Mouse (Mus musculus) lung, embryonic 14.5 days (tissue): Measurements from ENCODE around the gene Lce1c. TPM values are rescaled to one million over a fixed set of nuclear protein-coding genes. Genes with fewer than 3 reads are reported as not detected.

Experiments
- ATAC-seq: fragments of 200-750 bp; cut with Nextera tagmentation; 2 replicates; pipeline ENCODE4 v1.8.0; 2017; ENCODE audit warnings: mild to moderate bottlenecking, moderate TSS enrichment, moderate library complexity; ENCODE audit not compliant: insufficient read depth
- DNase-seq: peaks from one replicate; pipeline ENCODE4 v3.0.0-alpha.2; 2015
- H3K27ac ChIP-seq: fragments of 300-500 bp; sonication (generic); 2 replicates; pipeline ENCODE4 v1.5.1; 2014; ENCODE audit warnings: low read depth, mild to moderate bottlenecking, moderate library complexity
- H3K27me3 ChIP-seq: fragments of 300-500 bp; sonication (generic); 2 replicates; pipeline ENCODE4 v1.6.1; 2014; ENCODE audit warnings: low read length, control low read depth; ENCODE audit not compliant: insufficient read depth
- H3K36me3 ChIP-seq: fragments of 300-500 bp; sonication (generic); 2 replicates; pipeline ENCODE4 v1.6.1; 2014; ENCODE audit warnings: control low read depth; ENCODE audit not compliant: insufficient read depth
- H3K4me1 ChIP-seq: fragments of 300-500 bp; sonication (generic); 2 replicates; pipeline ENCODE4 v1.6.1; 2014; ENCODE audit warnings: antibody characterized with exemption, control low read depth; ENCODE audit not compliant: insufficient read depth
- H3K4me2 ChIP-seq: fragments of 300-500 bp; sonication (generic); 2 replicates; pipeline ENCODE4 v1.6.1; 2014; ENCODE audit warnings: mild to moderate bottlenecking
- H3K4me3 ChIP-seq: fragments of 300-500 bp; sonication (generic); 2 replicates; pipeline ENCODE4 v1.5.1; 2014; ENCODE audit warnings: low read depth, low read length
- H3K9ac ChIP-seq: fragments of 300-500 bp; sonication (generic); 2 replicates; pipeline ENCODE4 v1.6.1; 2014
- H3K9me3 ChIP-seq: fragments of 300-500 bp; sonication (generic); 2 replicates; pipeline ENCODE4 v1.6.1; 2016; ENCODE audit warnings: low read depth, low read length, control low read depth
- CTCF ChIP-seq: IDR thresholded peaks from 2 replicates; pipeline ENCODE4 v1.5.1; 2016; ENCODE audit warnings: antibody characterized with exemption, low read depth
- WGBS: fragments of 180-500 bp; shearing (Covaris S2); extraction: QIAGEN DNeasy Blood & Tissue Kit; methylation state at CpG from one replicate; pipeline ENCODE4 v1.1.7; 2014; 5-methylcytosine and 5-hydroxymethylcytosine counted together
- polyA plus RNA-seq: library from polyadenylated mRNA; unstranded; fragments of >200 nt; fragmentation: Nextera tagmentation; extraction: Ambion mirVana; gene quantifications from 2 replicates; pipeline ENCODE4 v1.2.1, GENCODE M21; 2014

Gene Lce1c
- polyA plus RNA-seq, result not detected in 2 replicates

- no peak for TF ChIP-seq CTCF
These were observed at the start of gene Lce1c for GRCm38 (mm10) chr3:92678947-92679346. TSS of gene Lce1c (plus strand) at chr3:92679247.

DNA sequence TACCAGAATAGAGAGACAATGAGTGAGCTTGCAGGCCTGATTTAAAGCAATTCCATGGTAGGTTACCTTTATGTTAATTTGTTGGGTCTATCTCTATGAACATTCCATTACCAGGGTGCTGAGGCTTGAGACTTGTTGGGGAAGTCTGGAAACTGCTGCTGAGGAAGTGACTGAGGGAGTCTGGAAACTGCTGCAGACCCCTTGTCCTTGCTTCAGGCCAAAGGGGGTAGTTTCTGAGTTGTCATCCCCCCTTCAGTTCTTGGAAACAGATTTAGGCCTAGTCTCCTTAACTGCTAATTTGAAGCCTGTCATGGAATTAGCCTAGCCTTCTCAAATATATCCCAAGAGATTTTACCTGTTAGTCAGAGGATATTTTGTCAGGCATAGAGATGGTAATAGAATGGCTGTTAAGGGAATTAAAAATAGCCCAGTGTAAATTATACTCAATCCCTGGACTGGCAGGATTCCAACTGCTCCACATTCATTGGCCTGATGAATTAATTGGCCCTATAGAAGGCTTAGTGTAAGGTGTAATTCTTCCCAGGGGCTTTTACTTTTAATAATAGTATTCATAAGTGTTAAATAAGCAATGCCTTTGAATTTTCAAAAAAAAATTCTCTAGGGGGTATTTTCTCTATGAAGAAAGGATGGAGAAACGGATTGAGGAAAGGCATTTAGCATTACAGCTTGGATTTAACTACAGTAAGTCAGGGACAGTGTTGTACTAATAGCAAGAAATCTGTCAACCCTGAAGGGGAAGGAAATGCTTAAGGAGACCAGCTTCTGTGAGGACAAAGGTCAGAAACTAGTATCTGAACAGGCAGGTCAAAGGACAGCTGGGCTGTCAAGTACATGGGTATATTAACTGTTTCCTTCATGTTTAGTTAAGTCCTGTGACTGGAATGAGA is 41.0 kb upstream of the Lce1c start:
- Histone ChIP-seq H3K36me3 (no peaks in the 10 kb centered on the region), H3K27me3 (no peaks in the 10 kb centered on the region), H3K4me3 (no peak overlapping the region), H3K27ac (no peak overlapping the region), H3K9ac (no peak overlapping the region), H3K4me2 (no peak overlapping the region), H3K4me1 (no peaks in the 10 kb centered on the region), H3K9me3 (no peaks in the 10 kb centered on the region)
- no peak for TF ChIP-seq CTCF
- DNase-seq, result no peak
- ATAC-seq, result no peak
- 56% methylated on average over 1 of the region's 1 CpGs for WGBS

More at GRCm38 (mm10) chr3:92678947-92679346, at the start of gene Lce1c:
- ATAC-seq (no peak), DNase-seq (no peak)
- Histone ChIP-seq H3K9ac (no peak within 1 kb of the TSS), H3K4me2 (no peak within 1 kb of the TSS), H3K27me3 (no peaks in the 10 kb centered on the region), H3K9me3 (no peaks in the 10 kb centered on the region), H3K27ac (no peak within 1 kb of the TSS), H3K4me3 (no peak within 1 kb of the TSS), H3K36me3 (no peaks in the 10 kb centered on the region), H3K4me1 (no peaks in the 10 kb centered on the region)
- 78% methylated on average over 4 of the region's 4 CpGs for WGBS

GRCm38 (mm10) chr3:92638653-92638991 is 40.4 kb upstream of the Lce1c start:
- Histone ChIP-seq H3K36me3 (no peaks in the 10 kb centered on the region), H3K27ac (no peak overlapping the region), H3K9me3 (no peaks in the 10 kb centered on the region), H3K4me1 (no peaks in the 10 kb centered on the region), H3K27me3 (no peaks in the 10 kb centered on the region), H3K9ac (no peak overlapping the region), H3K4me3 (no peak overlapping the region), H3K4me2 (no peak overlapping the region)
- WGBS, result 65% methylated on average over 3 of the region's 3 CpGs
- no peak for ATAC-seq
- DNase-seq, result no peak
- TF ChIP-seq CTCF, result no peak

DNA sequence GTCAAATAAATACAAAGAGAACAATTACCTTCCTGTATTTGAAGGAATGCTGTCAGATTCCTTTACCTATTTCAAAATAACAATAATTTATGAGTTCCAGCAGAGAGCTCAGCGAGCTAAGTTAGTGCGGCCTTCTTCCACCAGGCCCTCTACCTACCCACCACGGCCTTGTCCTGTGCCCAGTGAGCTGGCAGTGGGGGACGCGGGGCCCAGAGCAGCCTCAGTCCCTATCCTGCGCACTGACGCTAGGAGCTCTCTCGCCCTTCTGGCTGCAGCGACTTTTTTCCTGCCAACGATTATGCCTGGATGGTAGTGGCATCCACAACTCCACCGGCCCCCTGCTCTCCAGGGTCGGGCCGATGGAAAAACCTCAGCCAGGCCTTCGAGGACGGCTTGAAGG is 39.2 kb upstream of the Lce1c start:
- TF ChIP-seq CTCF, result no peak
- DNase-seq (no peak), ATAC-seq (no peak)
- WGBS, result 91% methylated on average over 15 of the region's 15 CpGs
- Histone ChIP-seq H3K36me3 (no peaks in the 10 kb centered on the region), H3K9me3 (no peaks in the 10 kb centered on the region), H3K4me3 (no peak overlapping the region), H3K4me2 (no peak overlapping the region), H3K4me1 (no peaks in the 10 kb centered on the region), H3K27me3 (no peaks in the 10 kb centered on the region), H3K9ac (no peak overlapping the region), H3K27ac (no peak overlapping the region)

DNA sequence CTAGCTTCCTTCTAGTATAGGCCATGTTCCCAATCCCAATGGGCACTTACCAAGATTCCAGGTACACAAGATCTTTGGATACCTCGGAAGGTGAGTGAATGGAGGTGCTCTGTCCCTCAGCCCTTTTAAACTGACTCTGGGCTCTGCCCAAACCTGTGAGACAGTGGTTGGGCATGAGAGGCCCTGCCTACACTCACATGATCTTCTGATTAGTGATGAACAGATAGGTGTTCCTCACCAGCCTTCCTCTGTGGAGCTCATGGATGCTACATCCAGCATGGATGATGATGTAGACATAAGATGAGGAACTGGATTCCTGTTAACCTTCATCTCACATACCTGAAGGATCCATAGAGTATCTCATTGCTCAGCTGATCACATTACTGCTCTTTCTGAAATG is 30.8 kb upstream of the Lce1c start, which contains the start of gene Lce1a1:
TSS of gene Lce1a1 (minus strand) at position 101 of the 400 bp plus-strand sequence.
- no peak within 1 kb of the TSS for H3K27ac ChIP-seq
- H3K4me2 ChIP-seq, result no peak within 1 kb of the TSS
- H3K4me3 ChIP-seq, result no peak within 1 kb of the TSS
- no peak for DNase-seq
- TF ChIP-seq CTCF, result no peak
- WGBS, result 93% methylated on average over 1 of the region's 1 CpGs
- H3K27me3 ChIP-seq, result no peaks in the 10 kb centered on the region
- no peak within 1 kb of the TSS for H3K9ac ChIP-seq
- no peaks in the 10 kb centered on the region for H3K36me3 ChIP-seq
- H3K9me3 ChIP-seq, result no peaks in the 10 kb centered on the region
- ATAC-seq, result no peak
- H3K4me1 ChIP-seq, result no peaks in the 10 kb centered on the region

GRCm38 (mm10) chr3:92656826-92657225 is 22.2 kb upstream of the Lce1c start, which contains the start of gene Lce1b:
TSS of gene Lce1b (minus strand) at chr3:92656926.
- no peak within 1 kb of the TSS for H3K4me2 ChIP-seq
- H3K27me3 ChIP-seq, result no peaks in the 10 kb centered on the region
- no peaks in the 10 kb centered on the region for H3K4me1 ChIP-seq
- H3K9ac ChIP-seq, result no peak within 1 kb of the TSS
- H3K27ac ChIP-seq, result no peak within 1 kb of the TSS
- ATAC-seq (no peak), DNase-seq (no peak)
- no peaks in the 10 kb centered on the region for H3K36me3 ChIP-seq
- TF ChIP-seq CTCF, result no peak
- no peaks in the 10 kb centered on the region for H3K9me3 ChIP-seq
- H3K4me3 ChIP-seq, result no peak within 1 kb of the TSS

DNA sequence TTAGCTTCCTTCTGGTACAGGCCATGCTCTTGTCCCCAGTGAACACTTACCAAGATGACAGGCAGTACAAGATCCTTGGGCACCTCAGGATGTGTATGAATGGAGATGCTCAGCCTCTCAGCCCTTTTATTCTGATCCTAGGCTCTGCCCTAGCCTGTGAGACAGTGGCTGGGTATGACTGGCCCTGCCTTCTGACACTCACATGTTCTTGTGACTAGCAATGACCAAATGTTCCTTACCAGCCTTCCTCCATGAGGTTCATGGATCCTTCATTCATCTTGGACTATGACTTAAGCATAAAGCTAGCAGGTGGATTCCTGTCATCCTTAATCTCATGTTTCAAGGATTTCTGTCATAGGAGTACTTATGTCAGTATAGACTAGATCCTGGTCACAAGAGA is 8.8 kb upstream of the Lce1c start, which contains the start of gene Lce1a2:
TSS of gene Lce1a2 (minus strand) at position 101 of the 400 bp plus-strand sequence.
- no peaks in the 10 kb centered on the region for H3K9me3 ChIP-seq
- no peaks in the 10 kb centered on the region for H3K36me3 ChIP-seq
- no peak within 1 kb of the TSS for H3K9ac ChIP-seq
- TF ChIP-seq CTCF, result no peak
- H3K4me2 ChIP-seq, result no peak within 1 kb of the TSS
- no peaks in the 10 kb centered on the region for H3K27me3 ChIP-seq
- H3K4me3 ChIP-seq, result no peak within 1 kb of the TSS
- no peak for ATAC-seq
- no peak for DNase-seq
- H3K4me1 ChIP-seq, result no peaks in the 10 kb centered on the region
- no peak within 1 kb of the TSS for H3K27ac ChIP-seq
